Mouse (Mus musculus) brain, embryonic 14.5 days (tissue): ENCODE results near the gene Rtn4ip1.

Experiments used
- CTCF ChIP-seq: fragments of 200-500 bp; IDR thresholded peaks from 2 replicates; pipeline ENCODE4 v1.5.1; 2012; ENCODE audit warnings: inconsistent platforms, mild to moderate bottlenecking, moderate library complexity, borderline replicate concordance; ENCODE audit not compliant: insufficient read depth, insufficient read length; ENCODE audit errors: extremely low read depth
- POLR2A ChIP-seq: fragments of 200-500 bp; IDR thresholded peaks from 2 replicates; pipeline ENCODE4 v1.6.1; 2012; ENCODE audit warnings: mild to moderate bottlenecking, inconsistent platforms, borderline replicate concordance; ENCODE audit not compliant: poor library complexity, insufficient read depth, insufficient read length, severe bottlenecking; ENCODE audit errors: extremely low read depth

GRCm38 (mm10) chr10:44003551-44004151, 102.0 kb downstream of the Rtn4ip1 start:
- TF ChIP-seq POLR2A, result no peak
- TF ChIP-seq CTCF, result 0 out of 2 replicates have a peak, but pooled peaks have one; percentile 10
